Mouse (Mus musculus) mouse trophoblast stem cell (cell line): ENCODE results near the gene Cilp2.

ENCODE experiments used
- in situ Hi-C, 2 experiments: fragments of 300-500 bp; cut with MseI, MboI; formaldehyde crosslinking; loops; 2 replicates in 1 of 2; 3 replicates in 1 of 2; pipeline ENCODE4 v1.15.1; 2025

The Cilp2 gene

GRCm38 (mm10) chr8:69887289-69888243 is at the start of gene Cilp2:
Gene Cilp2, minus strand, starts transcription at chr8:69887687.
- in situ Hi-C loops, result no loop called here

GRCm38 (mm10) chr8:69936050-69936794 is 48.7 kb upstream of the Cilp2 start:
- in situ Hi-C loops, result no loop called here

- in situ Hi-C loops, result no loop called here
Observed at GRCm38 (mm10) chr8:69935431-69935830, 47.9 kb upstream of the Cilp2 start.

- in situ Hi-C loops, result no loop called here
Observed at GRCm38 (mm10) chr8:69934582-69934981, 47.1 kb upstream of the Cilp2 start.

GRCm38 (mm10) chr8:69933811-69934210 is 46.3 kb upstream of the Cilp2 start:
- in situ Hi-C loops, result no loop called here

- in situ Hi-C loops, result no loop called here
Observed at GRCm38 (mm10) chr8:69926901-69927300, 39.4 kb upstream of the Cilp2 start.

- in situ Hi-C loops, result no loop called here
Observed at GRCm38 (mm10) chr8:69923986-69924385, 36.5 kb upstream of the Cilp2 start.

- in situ Hi-C loops, result no loop called here
Observed at GRCm38 (mm10) chr8:69921141-69921540, 33.7 kb upstream of the Cilp2 start.

- in situ Hi-C loops, result no loop called here
Observed at GRCm38 (mm10) chr8:69919876-69920662, 32.6 kb upstream of the Cilp2 start.

GRCm38 (mm10) chr8:69919010-69919409 is 31.5 kb upstream of the Cilp2 start:
- in situ Hi-C loops, result no loop called here

- in situ Hi-C loops, result no loop called here
Observed at GRCm38 (mm10) chr8:69918506-69918905, 31.0 kb upstream of the Cilp2 start.

- in situ Hi-C loops, result no loop called here
Observed at GRCm38 (mm10) chr8:69915748-69916147, 28.3 kb upstream of the Cilp2 start.

GRCm38 (mm10) chr8:69914526-69914925 is 27.0 kb upstream of the Cilp2 start:
- in situ Hi-C loops, result no loop called here

- in situ Hi-C loops, result no loop called here
Observed at GRCm38 (mm10) chr8:69912478-69913074, 25.1 kb upstream of the Cilp2 start.

GRCm38 (mm10) chr8:69911917-69912316 is 24.4 kb upstream of the Cilp2 start:
- in situ Hi-C loops, result no loop called here

- in situ Hi-C loops, result no loop called here
Observed at GRCm38 (mm10) chr8:69907106-69907505, 19.6 kb upstream of the Cilp2 start.

GRCm38 (mm10) chr8:69906260-69906659 is 18.8 kb upstream of the Cilp2 start:
- in situ Hi-C loops, result no loop called here

GRCm38 (mm10) chr8:69904096-69904495 is 16.6 kb upstream of the Cilp2 start:
- in situ Hi-C loops, result no loop called here

- in situ Hi-C loops, result no loop called here
Observed at GRCm38 (mm10) chr8:69903063-69903542, 15.6 kb upstream of the Cilp2 start.

- in situ Hi-C loops, result no loop called here
Observed at GRCm38 (mm10) chr8:69902163-69903062, 14.9 kb upstream of the Cilp2 start, which contains the start of the genes Tssk6, Ndufa13 and Yjefn3. Gene Tssk6, plus strand, starts transcription at chr8:69902184. Gene Ndufa13, minus strand, starts transcription at chr8:69902558. Gene Yjefn3, minus strand, starts transcription at chr8:69902712.
